Mouse (Mus musculus): ENCODE data around the gene Gsta4.

GRCm38 (mm10) chr9:78197801-78198200 is 15.2 kb downstream of the Gsta4 start:
- TF ChIP-seq POLR2A (IDR thresholded peaks at IDR 0.05; ENCODE audit: insufficient read length, low read depth) (no peak), POLR2AphosphoS2 (IDR thresholded peaks at IDR 0.05; ENCODE audit: insufficient read length, low read depth) (no peak), MYOD1 (IDR thresholded peaks at IDR 0.05; ENCODE audit: control insufficient read depth in 1 of 3, insufficient read length in 2 of 3, low read depth in 2 of 3) (no peak), SRF (IDR thresholded peaks at IDR 0.05; ENCODE audit: control insufficient read depth, insufficient read length, low read depth) (no peak), MAX (IDR thresholded peaks at IDR 0.05; ENCODE audit: low read depth) (no peak), MYOG (IDR thresholded peaks at IDR 0.05; ENCODE audit: control insufficient read depth in 1 of 3, insufficient read depth in 1 of 3, insufficient read length in 2 of 3, low read depth in 2 of 3) (no peak), E2F4 (IDR thresholded peaks at IDR 0.05; ENCODE audit: insufficient read depth) (no peak), CEBPB (IDR thresholded peaks at IDR 0.05; ENCODE audit: insufficient read depth, poor library complexity, severe bottlenecking) (no peak), USF1 (IDR thresholded peaks at IDR 0.05; ENCODE audit: low read depth) (no peak)
